In the genomic region with DNA sequence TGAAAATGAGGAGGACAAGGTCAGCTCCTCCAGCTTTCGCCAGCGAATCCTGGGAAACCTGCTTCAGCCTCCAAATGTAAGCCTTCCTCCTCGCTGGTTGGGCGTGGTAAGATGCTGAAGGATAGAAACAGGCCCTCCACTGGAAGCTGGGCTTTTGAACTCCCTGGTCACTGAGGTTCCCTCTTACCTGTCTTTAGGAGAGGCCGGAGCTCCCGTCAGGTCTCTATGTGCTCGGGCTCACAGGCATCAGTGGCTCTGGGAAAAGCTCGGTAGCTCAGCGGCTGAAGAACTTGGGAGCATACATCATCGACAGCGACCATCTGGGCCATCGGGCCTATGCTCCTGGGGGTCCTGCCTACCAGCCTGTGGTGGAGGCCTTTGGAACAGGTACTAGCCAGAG, we compare ENCODE assay signal across 14 mouse cellular contexts. TPM values are rescaled to one million over a fixed set of nuclear protein-coding genes. Genes with fewer than 3 reads are reported as not detected.
"Had no signal": no experiment of that assay in that cellular context is flagged by ENCODE, and none has a peak within 500 bp of the region (broad histone marks: within the 10 kb centered on the region; RNA-seq: fewer than 3 reads in every experiment).

No protein-coding gene starts in this region.

- H3K9ac ChIP-seq: limb, embryonic 12.5 days; liver, embryonic 14.5 days; neural tube, embryonic 15.5 days had no signal

- DNase-seq: kidney, adult 11 months; layer of hippocampus, adult 9-11 months; layer of hippocampus, postnatal 36 days; lung, adult 18-20 months; right cerebral cortex, adult 18-20 months; right cerebral cortex, postnatal 25 days; thymus, adult 2 months; thymus, postnatal 25 days had no signal

- H3K4me3 ChIP-seq: limb, embryonic 12.5 days; midbrain, embryonic 12.5 days; neural tube, embryonic 15.5 days had no signal

- H3K4me2 ChIP-seq: limb, embryonic 12.5 days; midbrain, embryonic 12.5 days; neural tube, embryonic 15.5 days had no signal

- H3K9me3 ChIP-seq: limb, embryonic 12.5 days; midbrain, embryonic 12.5 days; neural tube, embryonic 15.5 days had no signal

- H3K27ac ChIP-seq: limb, embryonic 12.5 days; liver, embryonic 14.5 days; midbrain, embryonic 12.5 days; neural tube, embryonic 15.5 days had no signal

RNA-seq across cellular contexts. Expression of a gene that starts 6.6 kb away (rescaled TPM):
- total RNA-seq: megakaryocyte-erythroid progenitor cell, adult 5-6 weeks had no signal
- polyA plus RNA-seq: limb, embryonic 12.5 days; neural tube, embryonic 11.5 days had no signal
